Mouse (Mus musculus): ENCODE data around the gene Cux2. TPM values are rescaled to one million over a fixed set of nuclear protein-coding genes. Genes with fewer than 3 reads are reported as not detected.

The Cux2 gene
- total and polyA plus RNA-seq, 3 experiments: 0.11 TPM; not detected in 2

DNA sequence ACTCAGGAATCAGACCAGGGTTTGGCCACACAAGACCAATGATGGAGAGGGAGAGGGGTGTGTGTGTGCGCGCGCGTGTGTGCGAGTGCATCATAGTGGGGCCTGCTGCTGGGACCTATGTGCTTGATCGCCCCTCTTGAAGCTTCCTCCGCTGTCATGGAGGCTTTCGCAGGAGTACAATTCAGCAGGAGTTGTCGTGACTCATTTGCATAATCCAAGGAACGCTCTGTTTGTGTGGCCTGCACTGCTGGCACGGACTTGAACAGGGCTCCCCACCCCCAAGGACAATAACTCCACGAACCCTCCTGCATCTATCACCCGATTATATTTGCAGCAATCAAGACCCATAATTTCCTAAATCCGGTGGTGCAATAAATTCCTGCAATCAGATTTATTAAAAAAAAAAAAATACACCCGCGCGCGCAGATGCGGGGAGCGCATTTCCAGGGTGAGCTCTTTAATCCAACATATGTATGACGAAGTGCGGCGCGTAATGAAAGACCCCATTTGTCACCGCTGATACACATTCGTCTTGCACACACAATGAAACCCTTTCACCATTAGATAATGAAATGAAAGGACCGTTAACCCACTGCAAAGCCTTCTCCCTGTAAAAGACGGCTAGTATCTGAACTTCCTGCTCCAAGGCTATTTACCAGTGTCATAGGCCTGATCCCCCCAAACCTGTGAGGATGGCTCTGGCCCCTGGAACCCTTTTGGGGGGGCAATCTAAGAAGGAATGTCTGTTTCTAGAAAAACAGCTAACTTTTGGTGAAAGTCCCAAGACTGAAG is 124.0 kb downstream of the Cux2 start:
- no peak for DNase-seq (ENCODE audit: low spot score)
- Histone ChIP-seq H3K4me3 (ENCODE audit: low read depth, low read length) (no peak overlapping the region), H3K36me3 (replicated peaks) (no peaks in the 10 kb centered on the region), H3K27me3 (ENCODE audit: insufficient read depth, low read length) (no peaks in the 10 kb centered on the region), H3K9me3 (replicated peaks) (no peaks in the 10 kb centered on the region), H3K4me1 (ENCODE audit: insufficient read depth, low read depth, low read length) (no peaks in the 10 kb centered on the region)
- TF ChIP-seq GATA1 (IDR thresholded peaks at IDR 0.05; ENCODE audit: borderline replicate concordance, low read length) (no peak), CTCF (IDR thresholded peaks at IDR 0.05; ENCODE audit: low read depth, low read length) (no peak), GATA2 (IDR thresholded peaks at IDR 0.05; ENCODE audit: borderline replicate concordance, low read depth, low read length) (no peak), TAL1 (conservative IDR thresholded peaks at IDR 0.05; ENCODE audit: low read depth, low read length) (no peak), POLR2AphosphoS5 (IDR thresholded peaks at IDR 0.05; ENCODE audit: insufficient replicate concordance, low read depth, low read length) (no peak)
- no peak for ATAC-seq (ENCODE audit: extremely low read depth, insufficient number of reproducible peaks, low FRiP score, poor library complexity, severe bottlenecking)

DNA sequence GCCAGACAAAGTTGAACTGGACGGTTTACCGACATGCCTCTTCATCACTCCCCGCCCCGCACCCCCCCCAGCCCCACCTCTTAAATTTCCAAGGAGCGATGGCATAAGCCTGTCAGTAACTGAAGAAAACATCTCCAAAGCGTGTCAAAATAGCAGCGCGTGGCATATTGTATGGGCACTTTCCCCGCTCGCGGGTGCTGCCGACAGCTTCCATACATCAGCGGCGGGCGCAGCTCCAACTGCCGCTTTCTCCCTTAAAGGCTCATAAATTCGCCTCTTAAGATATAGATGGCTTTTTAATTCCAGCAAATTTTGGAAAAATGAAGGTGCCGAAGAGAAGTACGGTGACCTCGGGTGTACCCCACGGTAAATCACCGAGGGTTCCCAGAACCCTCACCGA is 124.6 kb downstream of the Cux2 start:
- H3K9me3 ChIP-seq (replicated peaks): no peaks in the 10 kb centered on the region
- TF ChIP-seq TAL1 (conservative IDR thresholded peaks at IDR 0.05; ENCODE audit: low read depth, low read length): no peak
- TF ChIP-seq GATA2 (IDR thresholded peaks at IDR 0.05; ENCODE audit: borderline replicate concordance, low read depth, low read length): no peak
- no peak for TF ChIP-seq POLR2AphosphoS5 (IDR thresholded peaks at IDR 0.05; ENCODE audit: insufficient replicate concordance, low read depth, low read length)
- TF ChIP-seq CTCF (IDR thresholded peaks at IDR 0.05; ENCODE audit: low read depth, low read length): no peak
- no peak for TF ChIP-seq GATA1 (IDR thresholded peaks at IDR 0.05; ENCODE audit: borderline replicate concordance, low read length)
- no peaks in the 10 kb centered on the region for H3K4me1 ChIP-seq (ENCODE audit: insufficient read depth, low read depth, low read length)
- no peaks in the 10 kb centered on the region for H3K27me3 ChIP-seq (ENCODE audit: insufficient read depth, low read length)
- H3K36me3 ChIP-seq (replicated peaks): no peaks in the 10 kb centered on the region
- H3K4me3 ChIP-seq (ENCODE audit: low read depth, low read length): no peak overlapping the region
- ATAC-seq (ENCODE audit: extremely low read depth, insufficient number of reproducible peaks, low FRiP score, poor library complexity, severe bottlenecking) (no peak), DNase-seq (ENCODE audit: low spot score) (no peak)

DNA sequence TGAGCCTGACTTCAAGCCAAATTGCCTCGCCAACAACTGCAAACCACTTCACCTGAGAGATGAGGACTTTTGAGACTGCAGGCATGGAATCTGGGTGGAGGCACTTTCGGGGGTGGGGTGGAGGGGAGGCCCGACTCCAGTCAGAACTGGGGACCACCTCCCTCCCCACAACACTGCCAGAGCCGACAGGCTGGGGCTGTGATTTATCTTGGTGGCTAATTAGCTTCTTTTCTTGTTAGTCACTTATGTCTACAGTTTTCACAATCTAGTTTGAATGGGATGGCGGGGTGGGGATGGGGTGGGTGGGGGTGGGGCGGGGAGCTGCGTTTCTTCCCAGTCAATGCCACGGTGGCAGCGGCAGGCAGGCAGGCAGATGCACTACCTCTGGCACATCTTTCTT is 125.5 kb downstream of the Cux2 start:
- H3K4me3 ChIP-seq (ENCODE audit: low read depth, low read length): no peak overlapping the region
- ATAC-seq (ENCODE audit: extremely low read depth, insufficient number of reproducible peaks, low FRiP score, poor library complexity, severe bottlenecking): no peak
- no peaks in the 10 kb centered on the region; the same call in 1 of the 2 replicates for H3K27me3 ChIP-seq (ENCODE audit: insufficient read depth, low read length)
- TF ChIP-seq CTCF (IDR thresholded peaks at IDR 0.05; ENCODE audit: low read depth, low read length): no peak
- no peak for TF ChIP-seq POLR2AphosphoS5 (IDR thresholded peaks at IDR 0.05; ENCODE audit: insufficient replicate concordance, low read depth, low read length)
- no peak for TF ChIP-seq GATA2 (IDR thresholded peaks at IDR 0.05; ENCODE audit: borderline replicate concordance, low read depth, low read length)
- no peak for TF ChIP-seq GATA1 (IDR thresholded peaks at IDR 0.05; ENCODE audit: borderline replicate concordance, low read length)
- no peak for TF ChIP-seq TAL1 (conservative IDR thresholded peaks at IDR 0.05; ENCODE audit: low read depth, low read length)
- no peak for DNase-seq (ENCODE audit: low spot score)
- no peaks in the 10 kb centered on the region for H3K9me3 ChIP-seq (replicated peaks)
- no peaks in the 10 kb centered on the region for H3K4me1 ChIP-seq (ENCODE audit: insufficient read depth, low read depth, low read length)
- H3K36me3 ChIP-seq (replicated peaks): no peaks in the 10 kb centered on the region

DNA sequence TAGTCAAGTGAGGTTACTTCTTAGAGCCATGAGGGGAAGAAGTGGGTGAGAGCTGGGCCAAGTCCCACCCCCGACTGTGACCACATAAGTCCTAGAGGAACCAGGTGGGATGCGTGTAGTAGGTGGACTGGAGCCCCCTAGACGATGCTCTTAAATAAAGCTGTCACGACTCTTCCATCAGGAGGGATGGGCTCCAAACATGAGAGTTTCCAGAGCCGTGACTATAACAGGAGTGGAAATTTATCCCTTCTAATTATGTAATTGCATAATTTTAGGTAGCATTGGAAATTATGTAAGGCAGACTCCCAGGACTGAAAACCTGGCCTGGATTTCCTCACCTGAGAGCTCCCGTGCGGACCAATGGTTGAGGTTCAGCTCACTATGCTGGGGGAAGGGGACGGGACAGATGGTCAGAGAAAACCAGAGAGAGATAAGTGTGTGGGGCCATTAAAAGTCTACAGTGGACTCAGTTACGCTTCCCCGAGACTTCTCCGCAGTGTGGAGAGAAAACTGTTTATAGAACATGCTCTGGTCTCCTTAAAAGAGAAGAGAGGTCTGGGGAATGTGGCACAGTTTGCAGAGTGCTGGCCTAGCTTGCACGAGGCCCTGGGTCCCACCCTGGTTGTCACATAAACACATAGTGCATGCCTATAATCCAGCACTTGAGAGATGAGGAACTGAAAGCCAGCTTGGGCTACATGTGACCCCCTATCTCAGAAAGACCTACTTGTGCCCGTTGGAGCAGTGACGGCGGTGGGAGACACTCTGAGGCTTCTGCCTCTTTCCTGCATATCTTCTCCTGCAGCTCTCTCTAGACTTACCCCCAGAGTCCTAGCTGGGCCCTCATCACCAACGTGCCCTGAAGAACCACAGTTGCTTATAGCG is 126.7 kb downstream of the Cux2 start:
- Histone ChIP-seq H3K27me3 (ENCODE audit: insufficient read depth, low read length) (peaks cover 3% of the 10 kb centered on the region; the same call in 1 of the 2 replicates), H3K36me3 (replicated peaks) (no peaks in the 10 kb centered on the region), H3K4me3 (ENCODE audit: low read depth, low read length) (no peak overlapping the region), H3K9me3 (replicated peaks) (no peaks in the 10 kb centered on the region), H3K4me1 (ENCODE audit: insufficient read depth, low read depth, low read length) (no peaks in the 10 kb centered on the region)
- TF ChIP-seq GATA1 (IDR thresholded peaks at IDR 0.05; ENCODE audit: borderline replicate concordance, low read length): no peak
- no peak for DNase-seq (ENCODE audit: low spot score)
- no peak for ATAC-seq (ENCODE audit: extremely low read depth, insufficient number of reproducible peaks, low FRiP score, poor library complexity, severe bottlenecking)

DNA sequence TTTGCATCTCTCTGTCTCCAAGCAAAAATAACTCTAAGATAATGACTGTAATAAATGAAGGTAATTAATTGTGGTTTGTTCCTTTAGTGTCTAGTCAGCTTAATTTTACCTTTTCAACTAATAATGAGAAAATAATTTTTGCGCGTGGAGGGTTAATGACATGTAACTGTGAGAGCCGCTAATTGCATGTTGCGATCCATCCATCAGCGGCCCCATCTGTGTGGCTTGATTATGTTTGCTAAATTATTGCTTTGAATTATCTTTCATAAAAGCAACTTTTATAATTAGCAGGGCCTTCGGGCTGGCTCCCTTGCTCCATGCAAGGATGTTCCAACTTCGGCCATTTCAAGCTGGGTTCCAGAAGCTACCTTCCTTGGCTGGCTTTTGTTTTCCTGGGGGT is 130.7 kb downstream of the Cux2 start:
- no peaks in the 10 kb centered on the region for H3K9me3 ChIP-seq (replicated peaks)
- H3K4me3 ChIP-seq (ENCODE audit: low read depth, low read length): no peak overlapping the region
- no peak for TF ChIP-seq GATA1 (IDR thresholded peaks at IDR 0.05; ENCODE audit: borderline replicate concordance, low read length)
- H3K36me3 ChIP-seq (replicated peaks): no peaks in the 10 kb centered on the region
- ATAC-seq (ENCODE audit: extremely low read depth, insufficient number of reproducible peaks, low FRiP score, poor library complexity, severe bottlenecking) (no peak), DNase-seq (ENCODE audit: low spot score) (no peak)
- H3K27me3 ChIP-seq (ENCODE audit: insufficient read depth, low read length): peaks cover 6% of the 10 kb centered on the region; the same call in 1 of the 2 replicates
- no peaks in the 10 kb centered on the region for H3K4me1 ChIP-seq (ENCODE audit: insufficient read depth, low read depth, low read length)

DNA sequence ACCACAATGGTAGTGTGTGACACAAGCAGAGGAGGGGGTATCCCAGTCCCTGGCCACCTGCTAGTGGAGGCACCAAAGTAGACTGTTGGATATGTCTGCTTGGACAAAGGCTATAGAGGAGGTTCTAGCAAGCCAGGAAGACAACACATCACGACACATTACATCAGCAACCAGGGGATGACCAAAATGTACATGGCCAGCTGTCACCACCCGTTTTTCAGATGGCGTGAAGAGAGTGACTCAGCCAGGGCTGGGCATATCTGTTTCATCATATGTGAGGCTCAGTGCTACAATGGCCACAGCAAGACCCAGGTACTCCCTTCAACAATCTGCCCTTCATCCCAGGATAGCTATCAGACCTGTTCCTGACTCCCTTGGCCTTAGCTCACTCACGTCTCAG is 133.1 kb downstream of the Cux2 start:
- no peak overlapping the region for H3K4me3 ChIP-seq (ENCODE audit: low read depth, low read length)
- H3K27me3 ChIP-seq (ENCODE audit: insufficient read depth, low read length): peaks cover 6% of the 10 kb centered on the region; the same call in 1 of the 2 replicates
- DNase-seq (ENCODE audit: low spot score) (no peak), ATAC-seq (ENCODE audit: extremely low read depth, insufficient number of reproducible peaks, low FRiP score, poor library complexity, severe bottlenecking) (no peak)
- H3K36me3 ChIP-seq (replicated peaks): no peaks in the 10 kb centered on the region
- no peaks in the 10 kb centered on the region for H3K9me3 ChIP-seq (replicated peaks)
- no peaks in the 10 kb centered on the region for H3K4me1 ChIP-seq (ENCODE audit: insufficient read depth, low read depth, low read length)
- TF ChIP-seq GATA1 (IDR thresholded peaks at IDR 0.05; ENCODE audit: borderline replicate concordance, low read length): no peak
- TF ChIP-seq POLR2AphosphoS5 (IDR thresholded peaks at IDR 0.05; ENCODE audit: insufficient replicate concordance, low read depth, low read length): no peak
- no peak for TF ChIP-seq GATA2 (IDR thresholded peaks at IDR 0.05; ENCODE audit: borderline replicate concordance, low read depth, low read length)
- no peak for TF ChIP-seq CTCF (IDR thresholded peaks at IDR 0.05; ENCODE audit: low read depth, low read length)
- no peak for TF ChIP-seq TAL1 (conservative IDR thresholded peaks at IDR 0.05; ENCODE audit: low read depth, low read length)

All from G1E (cell line).